Mouse (Mus musculus) forebrain, embryonic 12.5 days (tissue): ENCODE data around the gene Rnf41. TPM values are rescaled to one million over a fixed set of nuclear protein-coding genes. Genes with fewer than 3 reads are reported as not detected.

Source experiments
- ATAC-seq: fragments of 200-750 bp; cut with Nextera tagmentation; 2 replicates; pipeline ENCODE4 v1.8.0; 2017; ENCODE audit warnings: moderate TSS enrichment; ENCODE audit not compliant: low FRiP score
- H3K27ac ChIP-seq: fragments of 300-500 bp; sonication (generic); 2 replicates; pipeline ENCODE4 v1.5.1; 2016; ENCODE audit warnings: mild to moderate bottlenecking
- H3K27me3 ChIP-seq: fragments of 300-500 bp; sonication (generic); 2 replicates; pipeline ENCODE4 v1.6.1; 2016; ENCODE audit warnings: mild to moderate bottlenecking
- H3K36me3 ChIP-seq: fragments of 300-500 bp; sonication (generic); replicated peaks from 2 replicates; pipeline ENCODE4 v1.6.1; 2016; ENCODE audit warnings: mild to moderate bottlenecking
- H3K4me1 ChIP-seq: fragments of 300-500 bp; sonication (generic); 2 replicates; pipeline ENCODE4 v1.6.1; 2016
- H3K4me2 ChIP-seq: fragments of 300-500 bp; sonication (generic); 2 replicates; pipeline ENCODE4 v1.6.1; 2016; ENCODE audit warnings: mild to moderate bottlenecking, moderate library complexity
- H3K4me3 ChIP-seq: fragments of 300-500 bp; sonication (generic); replicated peaks from 2 replicates; pipeline ENCODE4 v1.5.1; 2016; ENCODE audit warnings: mild to moderate bottlenecking
- H3K9ac ChIP-seq: fragments of 300-500 bp; sonication (generic); 2 replicates; pipeline ENCODE4 v1.6.1; 2016; ENCODE audit warnings: mild to moderate bottlenecking
- H3K9me3 ChIP-seq: fragments of 300-500 bp; sonication (generic); 2 replicates; pipeline ENCODE4 v1.6.1; 2016
- WGBS: fragments of 180-500 bp; shearing (Covaris S2); methylation state at CpG from one replicate; pipeline ENCODE4 v1.1.7; 2016; 5-methylcytosine and 5-hydroxymethylcytosine counted together
- polyA plus RNA-seq: library from polyadenylated mRNA; unstranded; fragments of >200 nt; fragmentation: Nextera tagmentation; extraction: Ambion mirVana; gene quantifications from 2 replicates; pipeline ENCODE4 v1.2.1, GENCODE M21; 2016

Rnf41 gene
- polyA plus RNA-seq, 1 experiment from 2014 or later: 62.0 TPM

GRCm38 (mm10) chr10:128374393-128374792 is 37.1 kb upstream of the Rnf41 start:
- Histone ChIP-seq H3K36me3 (peaks cover 12% of the 10 kb centered on the region), H3K27me3 (0 out of 2 replicates have a peak, but pooled peaks cover 3% of the 10 kb centered on the region), H3K4me1 (peaks cover 29% of the 10 kb centered on the region), H3K4me2 (no peak overlapping the region), H3K27ac (no peak overlapping the region), H3K9me3 (no peaks in the 10 kb centered on the region), H3K4me3 (no peak overlapping the region), H3K9ac (no peak overlapping the region)
- 83% methylated on average over 6 of the region's 6 CpGs for WGBS
- ATAC-seq: no peak

- WGBS: 40% methylated on average over 4 of the region's 4 CpGs
- no peak for ATAC-seq
- Histone ChIP-seq H3K27me3 (no peaks in the 10 kb centered on the region), H3K4me2 (peak overlapping the region; percentile 61), H3K27ac (peak overlapping the region; percentile 94), H3K9me3 (no peaks in the 10 kb centered on the region), H3K36me3 (peaks cover 29% of the 10 kb centered on the region), H3K9ac (peak overlapping the region; percentile 99), H3K4me3 (peak overlapping the region; percentile 100), H3K4me1 (peaks cover 26% of the 10 kb centered on the region)
These were observed 35.4 kb upstream of the Rnf41 start for GRCm38 (mm10) chr10:128376099-128376454.

- WGBS: under 1% methylated on average over 45 of the region's 73 CpGs
- Histone ChIP-seq H3K9me3 (no peaks in the 10 kb centered on the region), H3K4me2 (peak within 1 kb of the TSS; percentile 61), H3K27me3 (no peaks in the 10 kb centered on the region), H3K4me3 (peak within 1 kb of the TSS; percentile 100), H3K9ac (peak within 1 kb of the TSS; percentile 99), H3K36me3 (peaks cover 33% of the 10 kb centered on the region), H3K27ac (peak within 1 kb of the TSS; percentile 94), H3K4me1 (peaks cover 26% of the 10 kb centered on the region)
- ATAC-seq: peak; percentile 89
These were observed 34.8 kb upstream of the Rnf41 start, which contains the start of gene Ankrd52 for GRCm38 (mm10) chr10:128376455-128377211. Gene Ankrd52, plus strand, starts transcription at chr10:128377115.

DNA sequence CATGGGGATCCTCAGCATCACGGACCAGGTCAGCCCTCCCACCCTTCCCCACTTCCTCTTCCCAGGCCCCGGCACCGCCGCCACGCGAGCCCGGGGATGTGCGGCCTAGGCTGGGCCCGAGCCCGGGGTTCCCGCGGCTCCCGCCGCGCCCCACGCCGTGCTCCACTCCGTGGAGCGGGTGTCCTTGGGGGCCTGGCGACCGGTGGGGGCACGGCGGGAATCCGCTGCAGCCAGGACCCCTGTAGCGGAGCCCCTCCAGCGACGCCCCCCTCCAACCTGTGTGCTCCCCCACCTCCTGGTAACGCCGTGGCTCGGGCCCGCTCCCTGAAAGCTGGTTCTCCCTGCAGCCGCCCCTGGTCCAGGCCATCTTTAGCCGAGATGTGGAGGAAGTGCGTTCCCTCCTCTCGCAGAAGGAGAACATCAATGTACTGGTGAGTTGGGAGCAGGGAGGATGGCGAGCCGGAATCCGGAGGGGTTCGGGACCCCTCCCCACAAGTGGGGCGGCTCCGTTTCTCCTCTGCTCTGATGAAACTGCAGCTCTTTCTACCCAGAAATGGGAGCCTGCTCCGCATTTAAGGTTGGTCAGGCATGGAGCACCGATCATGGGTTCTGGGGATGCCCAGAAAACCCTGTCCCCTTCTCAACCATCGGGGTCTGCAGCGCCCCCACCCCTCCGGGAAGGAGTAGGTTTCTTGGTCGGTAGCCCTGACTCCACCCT is 34.1 kb upstream of the Rnf41 start:
- peak overlapping the region; percentile 61 for H3K4me2 ChIP-seq
- no peaks in the 10 kb centered on the region for H3K27me3 ChIP-seq
- H3K4me3 ChIP-seq: peak overlapping the region; percentile 100
- peak; percentile 82 for ATAC-seq
- H3K27ac ChIP-seq: peak overlapping the region; percentile 94
- peaks cover 40% of the 10 kb centered on the region for H3K36me3 ChIP-seq
- under 1% methylated on average over 23 of the region's 47 CpGs for WGBS
- no peaks in the 10 kb centered on the region for H3K9me3 ChIP-seq
- peak overlapping the region; percentile 99 for H3K9ac ChIP-seq
- peaks cover 26% of the 10 kb centered on the region for H3K4me1 ChIP-seq

GRCm38 (mm10) chr10:128377940-128378448 is 33.5 kb upstream of the Rnf41 start:
- ATAC-seq: no peak
- H3K36me3 ChIP-seq: peaks cover 46% of the 10 kb centered on the region
- 56% methylated on average over 14 of the region's 14 CpGs for WGBS

GRCm38 (mm10) chr10:128378462-128378861 is 33.0 kb upstream of the Rnf41 start:
- Histone ChIP-seq H3K9me3 (no peaks in the 10 kb centered on the region), H3K27ac (0 out of 2 replicates have a peak overlapping the region, but pooled peaks have one; percentile 94), H3K9ac (peak overlapping the region; percentile 99), H3K4me3 (peak overlapping the region; percentile 100), H3K4me1 (peaks cover 26% of the 10 kb centered on the region), H3K36me3 (peaks cover 51% of the 10 kb centered on the region), H3K27me3 (no peaks in the 10 kb centered on the region), H3K4me2 (peak overlapping the region; percentile 61)
- ATAC-seq: no peak
- 80% methylated on average over 3 of the region's 3 CpGs for WGBS

More at GRCm38 (mm10) chr10:128377940-128378448, 33.5 kb upstream of the Rnf41 start:
- peak overlapping the region; percentile 100 for H3K4me3 ChIP-seq
- H3K9me3 ChIP-seq: no peaks in the 10 kb centered on the region
- H3K27ac ChIP-seq: peak overlapping the region; percentile 94
- no peaks in the 10 kb centered on the region for H3K27me3 ChIP-seq
- peak overlapping the region; percentile 99 for H3K9ac ChIP-seq
- peaks cover 26% of the 10 kb centered on the region for H3K4me1 ChIP-seq
- H3K4me2 ChIP-seq: peak overlapping the region; percentile 61

DNA sequence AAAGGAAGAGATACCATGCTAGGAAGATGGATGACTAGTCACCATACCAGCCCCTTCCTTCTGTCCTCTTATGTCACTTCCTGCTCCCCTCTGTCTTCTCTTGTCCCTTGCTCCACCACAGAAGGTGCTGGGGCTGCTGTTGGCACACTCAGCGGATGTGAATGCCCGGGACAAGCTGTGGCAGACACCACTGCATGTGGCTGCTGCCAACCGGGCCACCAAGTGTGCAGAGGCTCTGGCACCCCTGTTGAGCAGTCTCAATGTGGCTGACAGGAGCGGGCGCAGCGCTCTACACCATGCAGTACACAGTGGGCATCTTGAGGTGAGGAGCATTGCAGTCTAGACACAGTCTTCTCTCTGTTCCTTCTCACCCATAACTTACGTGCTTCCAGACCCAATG is 32.2 kb upstream of the Rnf41 start:
- peaks cover 26% of the 10 kb centered on the region for H3K4me1 ChIP-seq
- no peak overlapping the region; the same call in none of the 2 replicates for H3K4me2 ChIP-seq
- H3K9ac ChIP-seq: peak overlapping the region; percentile 36; the same call in 1 of the 2 replicates
- ATAC-seq: no peak
- H3K9me3 ChIP-seq: no peaks in the 10 kb centered on the region
- no peak overlapping the region for H3K27ac ChIP-seq
- H3K4me3 ChIP-seq: 0 out of 2 replicates have a peak overlapping the region, but pooled peaks have one; percentile 7
- H3K27me3 ChIP-seq: no peaks in the 10 kb centered on the region
- peaks cover 59% of the 10 kb centered on the region for H3K36me3 ChIP-seq
- 95% methylated on average over 7 of the region's 7 CpGs for WGBS

DNA sequence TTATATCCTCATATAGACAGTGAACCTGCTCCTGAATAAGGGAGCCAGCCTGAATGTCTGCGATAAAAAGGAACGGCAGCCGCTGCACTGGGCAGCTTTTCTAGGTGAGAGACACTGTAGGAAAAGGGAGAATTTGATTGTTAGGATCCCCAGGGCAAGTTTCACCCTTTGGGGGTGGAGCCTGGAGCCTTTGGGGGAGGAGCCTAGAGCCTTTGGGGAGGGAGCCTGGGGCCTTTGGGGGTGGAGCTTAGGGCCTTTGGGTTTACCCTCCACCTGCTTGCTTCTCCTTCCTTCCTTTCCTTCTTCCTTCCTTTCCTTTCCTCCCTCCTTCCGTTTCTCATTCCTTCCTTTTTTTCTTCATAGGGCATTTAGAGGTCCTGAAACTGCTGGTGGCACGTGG is 30.9 kb upstream of the Rnf41 start:
- no peak overlapping the region for H3K27ac ChIP-seq
- 87% methylated on average over 5 of the region's 5 CpGs for WGBS
- no peak for ATAC-seq
- peaks cover 72% of the 10 kb centered on the region for H3K36me3 ChIP-seq
- H3K9me3 ChIP-seq: no peaks in the 10 kb centered on the region
- H3K27me3 ChIP-seq: no peaks in the 10 kb centered on the region
- no peak overlapping the region for H3K4me2 ChIP-seq
- peaks cover 26% of the 10 kb centered on the region for H3K4me1 ChIP-seq
- no peak overlapping the region for H3K9ac ChIP-seq
- no peak overlapping the region for H3K4me3 ChIP-seq

DNA sequence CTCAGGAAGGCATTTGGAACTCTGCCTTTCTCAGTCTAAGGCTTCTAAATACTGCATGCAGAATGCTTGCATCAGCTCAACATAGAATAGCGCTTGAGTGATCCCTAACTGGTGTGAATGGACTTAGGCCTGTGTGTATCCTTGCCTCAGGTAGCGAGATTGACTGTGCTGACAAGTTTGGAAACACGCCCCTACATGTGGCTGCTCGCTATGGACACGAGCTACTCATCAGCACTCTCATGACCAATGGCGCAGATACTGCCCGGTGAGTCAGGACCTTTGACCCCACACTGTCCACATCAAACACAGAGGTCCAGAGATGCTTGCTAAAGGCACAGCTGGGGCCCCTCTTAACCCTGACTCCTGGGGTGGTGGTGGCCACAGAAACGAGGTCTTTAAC is 29.0 kb upstream of the Rnf41 start:
- 95% methylated on average over 8 of the region's 8 CpGs for WGBS

DNA sequence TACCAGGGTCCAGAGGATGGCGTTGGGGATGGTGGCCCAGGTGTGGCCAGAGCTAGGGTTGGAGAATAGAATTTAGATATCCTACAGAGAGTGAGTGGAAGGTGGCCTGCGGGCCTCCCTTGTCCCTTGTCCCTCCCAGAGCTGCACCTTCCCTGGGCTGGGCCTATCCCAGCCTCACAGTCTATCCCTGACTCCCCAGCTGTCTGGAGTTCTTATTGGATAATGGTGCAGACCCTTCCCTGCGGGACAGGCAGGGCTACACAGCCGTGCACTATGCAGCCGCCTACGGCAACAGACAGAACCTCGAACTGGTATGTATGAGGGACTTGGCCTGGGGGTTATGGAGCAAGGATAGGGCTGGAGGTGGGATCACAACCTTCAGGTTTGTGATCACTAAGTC is 25.6 kb upstream of the Rnf41 start:
- Histone ChIP-seq H3K9me3 (no peaks in the 10 kb centered on the region), H3K4me1 (no peaks in the 10 kb centered on the region), H3K4me3 (no peak overlapping the region), H3K27ac (no peak overlapping the region), H3K27me3 (no peaks in the 10 kb centered on the region), H3K4me2 (no peak overlapping the region), H3K36me3 (peaks cover 98% of the 10 kb centered on the region), H3K9ac (no peak overlapping the region)
- WGBS: 95% methylated on average over 7 of the region's 7 CpGs
- ATAC-seq: no peak

More for the DNA sequence above, 29.0 kb upstream of the Rnf41 start:
- H3K4me1 ChIP-seq: peaks cover 17% of the 10 kb centered on the region
- H3K9ac ChIP-seq: no peak overlapping the region
- no peak overlapping the region for H3K4me2 ChIP-seq
- H3K27ac ChIP-seq: no peak overlapping the region
- H3K36me3 ChIP-seq: peaks cover 91% of the 10 kb centered on the region
- no peak for ATAC-seq
- H3K9me3 ChIP-seq: no peaks in the 10 kb centered on the region
- H3K4me3 ChIP-seq: no peak overlapping the region
- no peaks in the 10 kb centered on the region for H3K27me3 ChIP-seq

DNA sequence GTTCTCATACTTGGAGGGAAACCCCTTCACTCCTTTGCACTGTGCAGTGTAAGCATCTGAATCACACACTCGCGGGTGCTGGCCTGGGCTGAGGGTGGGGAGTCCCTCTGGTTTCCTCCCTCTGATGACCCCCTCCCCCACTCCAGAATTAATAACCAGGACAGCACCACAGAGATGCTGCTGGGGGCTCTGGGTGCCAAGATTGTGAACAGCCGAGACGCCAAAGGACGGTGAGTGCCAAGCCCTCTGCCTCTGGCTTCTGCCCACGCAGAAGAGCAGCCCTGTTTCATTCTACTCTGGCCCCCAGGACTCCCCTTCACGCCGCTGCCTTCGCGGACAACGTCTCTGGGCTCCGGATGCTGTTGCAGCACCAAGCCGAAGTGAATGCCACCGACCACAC is 22.5 kb upstream of the Rnf41 start:
- H3K27me3 ChIP-seq: no peaks in the 10 kb centered on the region
- no peaks in the 10 kb centered on the region for H3K9me3 ChIP-seq
- 90% methylated on average over 14 of the region's 14 CpGs for WGBS
- no peak for ATAC-seq
- H3K4me3 ChIP-seq: no peak overlapping the region
- H3K36me3 ChIP-seq: peaks cover 98% of the 10 kb centered on the region
- H3K9ac ChIP-seq: no peak overlapping the region
- peaks cover 8% of the 10 kb centered on the region; the same call in 1 of the 2 replicates for H3K4me1 ChIP-seq
- no peak overlapping the region for H3K4me2 ChIP-seq
- no peak overlapping the region for H3K27ac ChIP-seq

GRCm38 (mm10) chr10:128389570-128389969 is 21.9 kb upstream of the Rnf41 start:
- H3K9ac ChIP-seq: no peak overlapping the region
- no peak overlapping the region for H3K4me2 ChIP-seq
- no peak overlapping the region for H3K27ac ChIP-seq
- no peak for ATAC-seq
- no peaks in the 10 kb centered on the region for H3K27me3 ChIP-seq
- 91% methylated on average over 6 of the region's 6 CpGs for WGBS
- peaks cover 98% of the 10 kb centered on the region for H3K36me3 ChIP-seq
- H3K9me3 ChIP-seq: no peaks in the 10 kb centered on the region
- peaks cover 8% of the 10 kb centered on the region; the same call in 1 of the 2 replicates for H3K4me1 ChIP-seq
- no peak overlapping the region for H3K4me3 ChIP-seq
